ENCODE assay signal across 19 mouse cellular contexts in the genomic region with DNA sequence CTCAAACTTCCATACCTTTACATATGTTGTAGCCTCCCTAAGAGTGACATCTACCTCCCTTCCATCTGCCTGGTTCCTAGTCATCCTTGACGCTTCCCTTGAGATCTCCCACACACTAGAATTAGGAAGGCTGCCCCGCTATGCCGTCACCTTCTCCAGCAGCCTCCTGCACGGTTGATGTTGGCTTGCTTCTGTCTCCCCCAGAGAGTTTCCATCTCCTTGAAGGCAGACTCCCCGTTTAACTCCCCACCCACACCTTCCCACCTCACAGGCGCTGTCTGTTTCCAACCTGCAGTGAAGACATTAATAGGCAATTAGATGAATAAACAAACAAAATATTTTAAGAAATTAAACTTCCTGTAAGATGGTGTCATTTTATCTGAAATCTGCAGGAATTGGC.
DNase-seq lines count a peak whose midpoint lies in the region; TF ChIP-seq lines count a peak whose summit lies in the region.
"Had no signal": no experiment of that assay in that cellular context is flagged by ENCODE, and none has a peak within 500 bp of the region (broad histone marks: within the 10 kb centered on the region; RNA-seq: fewer than 3 reads in every experiment).

No protein-coding gene starts in this region.

- intact Hi-C loops in left cerebral cortex, adult 2 months (cut with DNase I): loop anchor here (5.0 kb wide), 1 partner anchor 127 kb away; no protein-coding TSS in a partner anchor
- intact Hi-C loops in left cerebral cortex, postnatal 10 days (cut with DNase I): no loop called here
- intact Hi-C loops in left cerebral cortex, postnatal 36 days (cut with DNase I): no loop called here

- no peak overlapping the region for H3K4me3 ChIP-seq in left cerebral cortex, adult 2 months
- H3K4me3 ChIP-seq: embryonic facial prominence, embryonic 13.5 days; forebrain, embryonic 12.5 days; heart, embryonic 10.5 days; hindbrain, embryonic 12.5 days had no signal

- peak; percentile 26 to 37 for DNase-seq in left cerebral cortex, adult 2 months (ENCODE audit: extremely low spot score in 1 of 2, low spot score in 2 of 2)
- no peak for DNase-seq in left cerebral cortex, postnatal 10 days (ENCODE audit: extremely low spot score in 1 of 2, low spot score in 2 of 2)
- DNase-seq in brain, adult 2 months (ENCODE audit: low read depth, low spot score): peak; percentile 75
- DNase-seq in left cerebral cortex, postnatal 36 days (ENCODE audit: low spot score in 2 of 2): peak; percentile 25 to 29
- peak; percentile 60 for DNase-seq in telencephalon, adult 2 months (ENCODE audit: low read depth, low spot score)
- no peak for DNase-seq in layer of hippocampus, postnatal 25 days (ENCODE audit: extremely low spot score in 1 of 2, low spot score in 1 of 2)
- DNase-seq: adrenal gland, adult 8-10 months; adrenal gland, postnatal 36 days; cerebellum, adult 11 months; cerebellum, adult 8-10 months; cerebellum, postnatal 25 days; gastrocnemius, postnatal 10 days; heart, adult 18-20 months; heart, postnatal 10 days; heart, postnatal 4 days had no signal

- TF ChIP-seq CTCF in left cerebral cortex, adult 2 months (IDR thresholded peaks at IDR 0.05): no peak

- no peak overlapping the region for H3K27ac ChIP-seq in left cerebral cortex, adult 2 months
- H3K27ac ChIP-seq: embryonic facial prominence, embryonic 13.5 days; forebrain, embryonic 12.5 days; heart, embryonic 10.5 days; hindbrain, embryonic 12.5 days had no signal

Comparison
In these comparisons a context has a peak if more than half of its experiments do, and no peak if none do; other contexts are left out.
1. DNase-seq: peak in left cerebral cortex, adult 2 months (2 of 2), brain, adult 2 months (single experiment), left cerebral cortex, postnatal 36 days (2 of 2) and telencephalon, adult 2 months (single experiment); none in left cerebral cortex, postnatal 10 days (0 of 2) and layer of hippocampus, postnatal 25 days (0 of 2).